Mouse (Mus musculus) forebrain, embryonic 11.5 days (tissue): ENCODE data around the gene Ankzf1. TPM values are rescaled to one million over a fixed set of nuclear protein-coding genes. Genes with fewer than 3 reads are reported as not detected.
"Not testable (repeated sequence)": the region's sequence is repeated elsewhere in the genome, so short reads cannot be mapped to it uniquely, and the experiment has no call there.

Experiments used
- ATAC-seq: fragments of 200-750 bp; cut with Nextera tagmentation; replicated peaks from 2 replicates; pipeline ENCODE4 v1.8.0; 2017; ENCODE audit warnings: moderate TSS enrichment; ENCODE audit not compliant: low FRiP score
- DNase-seq: peaks from one replicate; pipeline ENCODE4 v3.0.0-alpha.2; 2017; ENCODE audit warnings: low spot score
- H3K27ac ChIP-seq: fragments of 300-500 bp; sonication (generic); 2 replicates; pipeline ENCODE4 v1.5.1; 2014; ENCODE audit warnings: low read depth, low read length
- H3K27me3 ChIP-seq: fragments of 300-500 bp; sonication (generic); 2 replicates; pipeline ENCODE4 v1.6.1; 2014; ENCODE audit warnings: mild to moderate bottlenecking, low read length, mixed read lengths; ENCODE audit not compliant: control insufficient read depth, insufficient read depth
- H3K36me3 ChIP-seq: fragments of 300-500 bp; sonication (generic); 2 replicates; pipeline ENCODE4 v1.6.1; 2014; ENCODE audit warnings: mild to moderate bottlenecking, low read length, moderate library complexity, mixed read lengths; ENCODE audit not compliant: control insufficient read depth, insufficient read depth
- H3K4me1 ChIP-seq: fragments of 300-500 bp; sonication (generic); replicated peaks from 2 replicates; pipeline ENCODE4 v1.6.1; 2014; ENCODE audit warnings: low read length, mixed read lengths; ENCODE audit not compliant: control insufficient read depth, insufficient read depth
- H3K4me2 ChIP-seq: fragments of 300-500 bp; sonication (generic); 2 replicates; pipeline ENCODE4 v1.6.1; 2014; ENCODE audit warnings: low read depth, mild to moderate bottlenecking, low read length, moderate library complexity, mixed read lengths; ENCODE audit not compliant: severe bottlenecking
- H3K4me3 ChIP-seq: fragments of 300-500 bp; sonication (generic); 2 replicates; pipeline ENCODE4 v1.5.1; 2014; ENCODE audit warnings: low read depth, low read length
- H3K9ac ChIP-seq: fragments of 300-500 bp; sonication (generic); 2 replicates; pipeline ENCODE4 v1.6.1; 2014; ENCODE audit warnings: low read length
- H3K9me3 ChIP-seq: fragments of 300-500 bp; sonication (generic); 2 replicates; pipeline ENCODE4 v1.6.1; 2016; ENCODE audit warnings: low read length, mixed read lengths; ENCODE audit not compliant: control insufficient read depth
- WGBS: fragments of 180-500 bp; shearing (Covaris S2); extraction: QIAGEN DNeasy Blood & Tissue Kit; methylation state at CpG from one replicate; pipeline ENCODE4 v1.1.7; 2014; 5-methylcytosine and 5-hydroxymethylcytosine counted together
- polyA plus RNA-seq: library from polyadenylated mRNA; unstranded; fragments of >200 nt; fragmentation: Nextera tagmentation; extraction: Ambion mirVana; gene quantifications from 2 replicates; pipeline ENCODE4 v1.2.1, GENCODE M21; 2014

Gene Ankzf1
- polyA plus RNA-seq, 1 experiment from 2014 or later = 19.0 TPM

DNA sequence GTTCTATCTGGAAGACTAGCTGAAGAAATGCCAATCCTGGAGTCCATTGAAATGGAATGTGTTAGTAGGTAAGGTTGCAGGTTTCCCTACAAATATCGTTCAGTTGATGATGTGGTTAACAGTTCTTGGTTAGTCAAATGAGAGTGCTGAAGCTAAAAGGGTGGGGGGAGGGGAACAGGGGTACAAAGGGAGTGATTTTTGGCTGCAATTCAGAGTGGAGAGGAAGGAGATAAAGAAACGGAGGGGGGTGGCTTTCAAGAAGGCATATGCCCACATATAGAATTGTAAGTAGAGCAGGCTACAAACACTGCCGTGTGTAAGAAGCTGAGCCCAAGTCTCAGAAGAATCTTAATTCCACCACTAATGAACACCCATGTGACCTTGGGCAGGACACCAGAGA lies 33.5 kb downstream of the Ankzf1 start:
- Histone ChIP-seq H3K27me3 (peaks cover 11% of the 10 kb centered on the region), H3K4me3 (no peak overlapping the region), H3K27ac (no peak overlapping the region), H3K4me1 (no peaks in the 10 kb centered on the region), H3K9ac (no peak overlapping the region), H3K9me3 (no peaks in the 10 kb centered on the region), H3K36me3 (no peaks in the 10 kb centered on the region), H3K4me2 (no peak overlapping the region)
- ATAC-seq = no peak
- DNase-seq = no peak
- WGBS = 71% methylated on average over 3 of the region's 3 CpGs

- H3K27ac ChIP-seq = no peak overlapping the region
- ATAC-seq (no peak), DNase-seq (no peak)
- no peaks in the 10 kb centered on the region for H3K36me3 ChIP-seq
- no peak overlapping the region for H3K4me3 ChIP-seq
- H3K4me1 ChIP-seq = no peaks in the 10 kb centered on the region
- H3K27me3 ChIP-seq = peaks cover 5% of the 10 kb centered on the region; the same call in 1 of the 2 replicates
- H3K4me2 ChIP-seq = no peak overlapping the region
- 75% methylated on average over 2 of the region's 2 CpGs for WGBS
- H3K9ac ChIP-seq = no peak overlapping the region
- H3K9me3 ChIP-seq = no peaks in the 10 kb centered on the region
These were observed 34.2 kb downstream of the Ankzf1 start for GRCm38 (mm10) chr1:75226138-75226537.

- no peaks in the 10 kb centered on the region for H3K4me1 ChIP-seq
- no peak overlapping the region for H3K4me2 ChIP-seq
- no peak overlapping the region for H3K9ac ChIP-seq
- H3K27ac ChIP-seq = no peak overlapping the region
- 59% methylated on average over 1 of the region's 1 CpGs for WGBS
- H3K36me3 ChIP-seq = no peaks in the 10 kb centered on the region
- H3K9me3 ChIP-seq = no peaks in the 10 kb centered on the region
- ATAC-seq (no peak), DNase-seq (no peak)
- no peak overlapping the region for H3K4me3 ChIP-seq
- 0 out of 2 replicates have a peak, but pooled peaks cover 1% of the 10 kb centered on the region for H3K27me3 ChIP-seq
These were observed 35.7 kb downstream of the Ankzf1 start for GRCm38 (mm10) chr1:75227653-75228052.

- no peak overlapping the region for H3K4me3 ChIP-seq
- H3K9ac ChIP-seq = no peak overlapping the region
- H3K4me1 ChIP-seq = no peaks in the 10 kb centered on the region
- H3K9me3 ChIP-seq = no peaks in the 10 kb centered on the region
- ATAC-seq = no peak
- no peak for DNase-seq
- no peak overlapping the region for H3K4me2 ChIP-seq
- H3K36me3 ChIP-seq = no peaks in the 10 kb centered on the region
- 83% methylated on average over 4 of the region's 4 CpGs for WGBS
- no peaks in the 10 kb centered on the region for H3K27me3 ChIP-seq
- H3K27ac ChIP-seq = no peak overlapping the region
These were observed 37.2 kb downstream of the Ankzf1 start for GRCm38 (mm10) chr1:75229158-75229557.

DNA sequence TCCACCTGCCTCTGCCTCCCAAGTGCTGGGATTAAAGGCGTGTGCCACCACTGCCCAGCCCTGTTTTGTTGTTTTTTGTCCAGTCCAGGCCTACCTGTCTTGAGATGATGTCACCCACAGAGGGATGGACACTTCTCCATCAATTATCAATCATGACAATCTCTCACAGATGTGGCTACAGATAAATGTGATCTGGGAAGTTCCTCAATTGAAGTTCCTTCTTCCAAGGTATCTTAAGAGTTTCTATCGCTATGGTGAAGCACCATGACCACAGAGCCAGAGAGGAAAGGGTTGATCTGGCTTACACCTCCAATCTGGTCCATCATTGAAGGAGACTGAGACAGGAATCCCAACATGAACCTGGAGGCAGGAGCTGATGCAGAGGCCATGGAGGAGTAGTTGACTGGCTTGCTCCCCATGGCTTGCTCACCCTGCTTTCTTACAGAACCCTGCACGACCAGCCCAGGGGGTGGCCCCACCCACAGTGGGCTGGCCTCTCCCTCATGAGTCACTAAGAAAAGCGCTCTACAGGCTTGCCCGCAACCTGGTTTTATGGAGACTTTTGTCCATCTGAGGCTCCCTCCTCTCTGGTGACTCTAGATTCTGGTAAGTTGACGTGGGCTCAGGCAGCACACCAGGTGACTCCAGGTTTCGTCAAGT lies 38.5 kb downstream of the Ankzf1 start:
- H3K27me3 ChIP-seq = no peaks in the 10 kb centered on the region
- H3K9ac ChIP-seq = no peak overlapping the region
- ATAC-seq (no peak), DNase-seq (no peak)
- no peak overlapping the region for H3K27ac ChIP-seq
- H3K4me3 ChIP-seq = no peak overlapping the region
- no peak overlapping the region for H3K4me2 ChIP-seq
- H3K4me1 ChIP-seq = no peaks in the 10 kb centered on the region
- no peaks in the 10 kb centered on the region for H3K36me3 ChIP-seq
- H3K9me3 ChIP-seq = no peaks in the 10 kb centered on the region
- 71% methylated on average over 7 of the region's 7 CpGs for WGBS

- no peak for DNase-seq
- no peak overlapping the region for H3K4me3 ChIP-seq
- H3K9ac ChIP-seq = no peak overlapping the region
- H3K4me1 ChIP-seq = no peaks in the 10 kb centered on the region
- H3K27ac ChIP-seq = no peak overlapping the region
- ATAC-seq = no peak
- H3K36me3 ChIP-seq = no peaks in the 10 kb centered on the region
- no peaks in the 10 kb centered on the region for H3K9me3 ChIP-seq
- WGBS = 76% methylated on average over 4 of the region's 4 CpGs
- no peak overlapping the region for H3K4me2 ChIP-seq
- H3K27me3 ChIP-seq = no peaks in the 10 kb centered on the region
These were observed 39.3 kb downstream of the Ankzf1 start for GRCm38 (mm10) chr1:75231224-75231623.

GRCm38 (mm10) chr1:75231664-75232152 lies 39.8 kb downstream of the Ankzf1 start, which contains the start of gene A630095N17Rik:
Gene A630095N17Rik (minus strand): TSS chr1:75232102.
- Histone ChIP-seq H3K4me2 (no peak within 1 kb of the TSS), H3K4me1 (peaks cover under 1% of the 10 kb centered on the region; the same call in 1 of the 2 replicates), H3K9ac (no peak within 1 kb of the TSS), H3K36me3 (no peaks in the 10 kb centered on the region), H3K27ac (no peak within 1 kb of the TSS), H3K4me3 (no peak within 1 kb of the TSS), H3K27me3 (no peaks in the 10 kb centered on the region), H3K9me3 (no peaks in the 10 kb centered on the region)
- no peak for ATAC-seq
- DNase-seq = no peak
- 71% methylated on average over 5 of the region's 5 CpGs for WGBS

DNA sequence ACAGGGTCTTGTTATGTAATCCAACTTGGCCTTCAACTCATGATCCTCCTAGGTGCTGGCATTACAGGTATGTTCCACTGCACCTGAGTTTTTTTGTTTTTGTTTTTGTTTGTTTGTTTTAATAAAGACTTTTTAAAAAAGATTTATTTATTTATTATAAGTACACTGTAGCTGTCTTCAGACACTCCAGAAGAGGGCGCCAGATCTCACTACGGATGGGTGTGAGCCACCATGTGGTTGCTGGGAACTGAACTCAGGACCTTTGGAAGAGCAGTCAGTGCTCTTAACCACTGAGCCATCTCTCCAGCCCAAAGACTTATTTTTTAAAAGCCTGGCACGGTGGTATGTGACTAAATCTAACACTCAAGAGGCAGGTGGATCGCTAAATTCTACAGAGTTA lies 40.5 kb downstream of the Ankzf1 start:
- not testable (repeated sequence) for H3K9me3 ChIP-seq, H3K4me3 ChIP-seq, H3K27ac ChIP-seq, H3K27me3 ChIP-seq, ATAC-seq, H3K4me2 ChIP-seq, H3K36me3 ChIP-seq, H3K9ac ChIP-seq, H3K4me1 ChIP-seq, DNase-seq
- 68% methylated on average over 4 of the region's 4 CpGs for WGBS

GRCm38 (mm10) chr1:75234606-75235005 lies 42.7 kb downstream of the Ankzf1 start:
- H3K4me2 ChIP-seq = no peak overlapping the region
- 2% methylated on average over 8 of the region's 8 CpGs for WGBS

More at GRCm38 (mm10) chr1:75234606-75235005, 42.7 kb downstream of the Ankzf1 start:
- H3K36me3 ChIP-seq = no peaks in the 10 kb centered on the region
- no peaks in the 10 kb centered on the region for H3K9me3 ChIP-seq
- DNase-seq (peak; percentile 77), ATAC-seq (0 out of 2 replicates have a peak, but pooled peaks have one; percentile 51)
- H3K4me3 ChIP-seq = no peak overlapping the region
- no peaks in the 10 kb centered on the region for H3K27me3 ChIP-seq
- no peak overlapping the region for H3K9ac ChIP-seq
- peaks cover 6% of the 10 kb centered on the region for H3K4me1 ChIP-seq
- no peak overlapping the region for H3K27ac ChIP-seq
